Mouse (Mus musculus) kidney, postnatal 36 days (tissue): ENCODE results near the gene Peg10.

ENCODE experiments used
- DNase-seq, 2 experiments: peaks; one replicate each; pipeline ENCODE4 v3.0.0; 2021 to 2022; ENCODE audit warnings: mixed read lengths in 2 of 2

The Peg10 gene

GRCm38 (mm10) chr6:4746696-4747439 is at the start of gene Peg10, which contains the start of gene Sgce:
Gene Peg10, plus strand, starts transcription at chr6:4747306.
Gene Sgce, minus strand, starts transcription at chr6:4747207.
- peak; percentile 46 to 74 for DNase-seq

GRCm38 (mm10) chr6:4701641-4702040 is 45.5 kb upstream of the Peg10 start:
- DNase-seq = no peak

GRCm38 (mm10) chr6:4703908-4704307 is 43.2 kb upstream of the Peg10 start:
- no peak for DNase-seq

GRCm38 (mm10) chr6:4706415-4706814 is 40.7 kb upstream of the Peg10 start:
- DNase-seq = no peak

DNA sequence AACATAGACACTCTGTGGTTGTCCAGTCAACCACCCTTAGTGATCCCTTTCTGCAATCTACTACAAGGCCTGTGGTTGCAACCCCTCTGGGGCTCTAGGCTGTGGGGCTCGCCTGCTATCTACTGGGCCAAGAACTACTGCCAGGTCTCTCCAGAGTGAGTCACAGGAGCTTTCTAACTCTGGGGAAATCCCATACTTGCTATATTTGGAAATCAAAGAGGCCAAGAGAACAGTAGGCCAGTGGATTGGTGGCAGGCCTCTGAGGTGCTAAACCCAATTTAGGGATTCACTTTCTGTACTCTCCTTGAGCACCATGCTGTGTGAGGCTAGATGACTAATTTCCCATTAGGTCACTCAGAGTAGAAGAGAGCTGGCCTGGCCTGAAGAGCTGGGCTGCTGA is 38.1 kb upstream of the Peg10 start:
- no peak for DNase-seq

GRCm38 (mm10) chr6:4716171-4716570 is 30.9 kb upstream of the Peg10 start:
- DNase-seq = no peak

DNA sequence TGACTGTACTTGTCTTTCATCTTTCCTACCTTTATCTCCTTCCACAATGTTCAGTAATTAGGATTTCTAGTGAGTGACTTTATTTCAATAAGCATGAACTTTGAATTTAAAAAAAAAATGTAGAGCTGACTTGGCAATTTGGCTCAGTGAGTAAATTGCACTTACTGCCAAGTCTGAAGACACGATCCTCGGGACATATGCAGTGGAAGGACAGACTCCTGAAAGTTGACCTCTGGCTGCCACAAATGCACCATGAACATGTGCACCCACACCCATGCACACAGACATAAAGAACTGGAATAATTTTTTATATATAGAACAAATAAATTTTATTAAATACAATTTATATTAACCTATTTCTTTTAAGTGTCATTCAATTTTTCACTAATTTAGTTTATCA is 29.8 kb upstream of the Peg10 start:
- DNase-seq = no peak

DNA sequence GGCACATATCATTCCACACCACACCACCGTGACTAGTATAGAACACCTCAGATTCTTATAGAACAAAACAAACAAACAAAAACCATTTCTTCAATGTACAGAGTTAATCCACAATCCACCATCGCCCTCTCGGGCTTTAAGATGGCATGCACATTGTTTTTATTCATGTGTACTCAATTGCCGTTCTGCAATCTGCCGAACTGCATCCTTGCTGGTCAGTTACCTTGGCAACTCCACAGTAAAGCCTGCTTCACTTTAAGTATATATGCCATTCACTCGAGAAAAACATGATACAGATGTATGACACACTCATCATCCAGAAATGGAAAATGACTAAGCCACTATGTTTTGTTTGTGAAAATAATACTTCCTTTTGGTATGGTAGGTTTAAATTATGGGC is 25.0 kb upstream of the Peg10 start:
- DNase-seq = no peak

GRCm38 (mm10) chr6:4722739-4723138 is 24.4 kb upstream of the Peg10 start:
- no peak for DNase-seq

DNA sequence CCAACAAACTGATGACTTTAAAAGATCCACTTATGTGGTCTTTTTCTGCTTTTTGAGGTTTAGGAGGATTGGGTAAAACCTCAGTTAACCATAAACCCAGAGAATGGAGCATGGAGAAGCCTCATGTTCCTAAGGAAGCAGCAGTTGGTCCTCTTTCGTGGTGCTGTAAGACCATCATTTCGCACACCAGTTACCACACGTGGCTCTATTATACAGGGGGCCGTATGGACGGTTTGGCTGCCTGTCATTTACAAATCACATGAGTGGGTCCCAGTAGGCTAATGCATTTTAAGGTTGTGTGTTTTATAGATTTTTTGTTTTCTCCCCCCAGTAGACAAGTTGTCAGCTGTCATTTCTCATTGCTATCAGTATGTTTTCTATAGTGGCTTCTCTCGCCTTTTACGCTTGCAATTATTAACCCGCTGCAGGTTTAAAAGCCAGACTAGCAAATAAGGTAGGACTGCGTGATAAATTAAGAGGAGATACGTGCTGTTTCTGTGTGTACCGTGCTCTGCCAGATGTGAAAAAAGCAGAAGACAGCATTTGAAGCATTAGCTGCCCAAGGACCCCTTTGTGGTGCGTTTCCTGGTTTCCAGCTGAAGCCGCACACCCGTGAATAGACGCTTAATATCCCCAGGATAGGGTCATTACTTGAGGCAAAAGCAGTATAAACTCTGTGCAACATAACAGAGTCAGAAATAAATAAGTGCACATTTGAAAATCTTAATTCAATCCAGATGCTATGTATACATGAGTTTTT is 22.9 kb upstream of the Peg10 start:
- DNase-seq = no peak

- DNase-seq = no peak
Measured at GRCm38 (mm10) chr6:4728305-4728704, 18.8 kb upstream of the Peg10 start.

DNA sequence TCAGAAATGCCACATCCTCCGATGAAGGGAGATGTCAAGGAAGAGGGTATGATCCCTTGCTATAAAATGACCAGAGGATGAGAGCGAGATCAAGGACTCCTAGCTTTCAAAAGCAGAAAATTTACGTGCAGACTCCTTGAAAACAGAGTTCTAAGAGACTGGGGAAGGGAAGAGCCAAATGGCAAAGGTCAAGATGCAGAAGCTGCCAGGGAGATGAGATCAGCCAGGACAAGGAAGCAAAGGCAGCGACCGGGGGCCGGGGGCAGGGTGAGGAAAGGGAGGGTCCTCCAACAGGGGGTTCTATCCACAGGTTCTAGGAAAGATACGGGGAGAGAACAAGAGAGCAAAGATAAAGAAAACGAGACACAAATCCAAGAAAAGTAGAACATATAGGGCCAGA is 15.4 kb upstream of the Peg10 start:
- no peak for DNase-seq

DNA sequence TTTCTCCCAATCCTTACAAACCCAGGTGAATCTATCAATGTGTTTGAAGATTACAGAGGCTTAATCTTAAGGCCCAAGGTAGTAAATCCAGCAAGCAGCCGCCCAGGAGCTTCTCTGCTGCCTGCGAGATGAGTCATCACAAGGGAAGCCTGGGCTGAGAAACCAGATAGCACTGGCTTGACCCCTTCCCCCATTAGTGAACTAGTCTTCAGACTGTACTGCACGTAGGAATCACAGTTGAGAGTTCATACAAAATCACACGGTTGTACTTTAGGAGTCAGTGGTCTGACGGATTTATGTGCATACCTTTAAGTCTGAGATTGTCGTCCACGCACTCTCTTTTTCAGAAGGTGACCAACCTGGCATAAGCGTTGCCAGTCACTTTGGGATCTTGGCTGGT is 13.9 kb upstream of the Peg10 start:
- no peak for DNase-seq

- no peak for DNase-seq
Measured at GRCm38 (mm10) chr6:4736372-4736771, 10.7 kb upstream of the Peg10 start.

- DNase-seq = no peak
Measured at GRCm38 (mm10) chr6:4738034-4738629, 9.0 kb upstream of the Peg10 start.

GRCm38 (mm10) chr6:4738717-4739116 is 8.4 kb upstream of the Peg10 start:
- DNase-seq = no peak

GRCm38 (mm10) chr6:4739522-4740355 is 7.4 kb upstream of the Peg10 start:
- no peak for DNase-seq

DNA sequence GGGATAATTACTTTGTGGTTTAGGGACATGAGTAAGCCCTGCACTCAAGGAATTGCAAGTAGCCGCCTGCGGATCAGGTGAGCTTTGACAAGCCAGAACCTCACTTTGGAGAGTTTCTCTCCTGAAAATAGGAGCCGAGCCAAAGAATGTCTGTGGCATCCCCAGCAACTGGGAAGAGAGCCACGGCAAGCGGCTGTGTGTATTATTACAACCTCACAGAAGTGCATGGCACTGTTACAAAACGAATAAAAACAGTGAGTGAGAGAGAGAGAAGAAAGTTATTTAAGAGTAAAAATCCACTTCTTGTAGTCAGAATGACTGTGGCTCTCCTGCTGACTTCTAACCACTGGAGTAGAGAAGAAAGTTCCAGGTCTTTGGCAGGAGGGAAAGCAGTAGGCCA is 6.6 kb upstream of the Peg10 start:
- peak in 1 of 2 experiments; percentile 9 for DNase-seq

DNA sequence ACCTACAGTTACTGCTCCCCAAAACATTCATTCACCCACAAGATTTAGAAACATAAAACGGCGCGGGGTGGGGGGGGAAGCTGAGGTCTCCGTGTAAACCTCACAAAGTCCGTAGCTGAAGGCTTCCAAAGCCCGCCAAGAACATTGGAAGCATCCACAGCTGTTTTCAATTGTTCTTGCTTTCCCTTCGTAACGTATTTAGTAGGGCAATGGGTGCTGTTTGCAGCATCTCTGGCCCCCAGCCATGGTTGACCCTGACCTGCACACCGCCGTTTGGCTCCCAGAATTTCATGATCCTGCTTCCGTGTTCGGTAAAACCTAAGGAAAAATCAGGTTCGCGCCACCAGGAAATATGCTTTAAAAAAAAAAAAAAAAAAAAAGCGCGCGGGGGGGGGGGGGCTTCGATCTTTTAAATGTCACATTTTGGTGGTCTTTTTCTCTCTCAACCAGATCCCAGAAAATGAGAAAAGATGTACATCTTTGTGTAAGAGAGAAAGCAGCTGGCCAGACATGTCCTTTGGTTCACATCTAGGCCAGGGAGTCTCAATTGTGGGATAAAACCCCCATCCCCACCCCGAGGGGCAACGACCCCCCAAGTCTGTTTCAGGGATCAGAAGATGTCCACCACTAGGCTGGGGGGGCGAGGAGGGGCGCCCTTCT is 940 bp upstream of the Peg10 start:
- no peak for DNase-seq

DNA sequence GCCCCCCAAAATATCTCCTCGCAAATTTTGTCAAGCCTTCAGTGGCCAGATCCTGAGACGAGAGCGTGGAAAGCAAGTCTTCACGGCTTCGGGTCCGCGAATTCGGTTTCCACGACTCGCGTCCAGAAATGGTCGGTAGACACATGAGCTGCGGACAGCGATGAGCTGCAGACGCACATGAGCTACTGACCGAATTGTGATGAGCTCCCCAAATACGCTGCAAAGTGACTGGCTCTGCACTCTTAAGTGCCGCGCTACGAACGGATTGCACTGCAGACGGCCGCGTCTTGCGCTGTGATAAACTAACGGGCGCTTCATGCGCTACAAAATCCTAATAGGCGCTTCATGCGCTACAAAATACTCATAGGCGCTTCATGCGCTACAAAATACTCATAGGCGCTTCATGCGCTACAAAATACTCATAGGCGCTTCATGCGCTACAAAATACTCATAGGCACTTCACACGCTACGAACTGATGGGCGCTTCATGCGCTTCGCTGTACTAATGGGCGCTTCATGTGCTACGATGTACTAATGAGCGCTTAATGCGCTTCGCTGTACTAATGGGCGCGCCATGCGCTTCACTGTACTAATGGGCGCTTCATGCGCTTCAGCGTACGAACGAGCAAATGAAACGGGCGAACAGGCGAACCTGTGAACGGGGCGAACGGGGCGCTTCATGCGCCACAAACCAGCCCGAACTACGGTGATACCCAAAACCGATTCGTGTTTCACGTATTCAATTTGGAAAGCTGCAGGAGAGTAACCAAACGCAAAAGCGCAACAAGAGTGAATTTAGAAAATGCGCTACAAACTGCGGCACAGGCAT is 785 bp downstream of the Peg10 start:
- peak; percentile 6 to 37 for DNase-seq

DNA sequence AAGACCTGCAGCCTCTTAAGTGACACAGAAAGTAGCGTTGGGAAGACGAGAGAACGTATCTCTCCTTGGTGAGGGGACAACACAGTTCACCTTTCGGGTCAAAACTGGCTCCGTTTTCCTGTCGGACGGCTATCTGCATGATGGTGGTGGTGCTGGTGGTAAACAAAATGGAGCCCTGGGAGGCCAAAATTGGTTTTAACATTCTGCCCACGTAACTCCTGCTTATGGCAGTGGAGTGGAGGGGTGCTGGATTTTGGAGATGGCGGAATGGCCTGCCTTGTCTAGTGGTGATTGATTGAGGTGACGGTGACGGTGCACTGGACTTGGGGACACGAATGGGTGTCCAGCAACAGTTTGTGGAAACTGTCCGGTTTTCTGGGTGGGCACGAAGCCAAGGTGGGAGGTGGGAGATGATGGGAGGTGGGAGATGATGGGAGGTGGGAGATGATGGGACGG is 1.4 kb downstream of the Peg10 start:
- peak in 1 of 2 experiments; percentile 9 for DNase-seq
